Mouse (Mus musculus) leukemia stem cell, adult 10-12 weeks (primary cell): ENCODE results near the gene Ier2. TPM values are rescaled to one million over a fixed set of nuclear protein-coding genes. Genes with fewer than 3 reads are reported as not detected.

Experiments
- polyA plus RNA-seq: library from polyadenylated mRNA; stranded (reverse); fragments of >175 nt; gene quantifications from 2 replicates; pipeline ENCODE4 v1.2.3, GENCODE M21; 2012; ENCODE audit warnings: low replicate concordance

Gene Ier2
- 84.4 and 161 TPM in 2 replicates for polyA plus RNA-seq

GRCm38 (mm10) chr8:84662581-84663065 lies at the start of gene Ier2:
Ier2 (minus strand) TSS chr8:84662852.

DNA sequence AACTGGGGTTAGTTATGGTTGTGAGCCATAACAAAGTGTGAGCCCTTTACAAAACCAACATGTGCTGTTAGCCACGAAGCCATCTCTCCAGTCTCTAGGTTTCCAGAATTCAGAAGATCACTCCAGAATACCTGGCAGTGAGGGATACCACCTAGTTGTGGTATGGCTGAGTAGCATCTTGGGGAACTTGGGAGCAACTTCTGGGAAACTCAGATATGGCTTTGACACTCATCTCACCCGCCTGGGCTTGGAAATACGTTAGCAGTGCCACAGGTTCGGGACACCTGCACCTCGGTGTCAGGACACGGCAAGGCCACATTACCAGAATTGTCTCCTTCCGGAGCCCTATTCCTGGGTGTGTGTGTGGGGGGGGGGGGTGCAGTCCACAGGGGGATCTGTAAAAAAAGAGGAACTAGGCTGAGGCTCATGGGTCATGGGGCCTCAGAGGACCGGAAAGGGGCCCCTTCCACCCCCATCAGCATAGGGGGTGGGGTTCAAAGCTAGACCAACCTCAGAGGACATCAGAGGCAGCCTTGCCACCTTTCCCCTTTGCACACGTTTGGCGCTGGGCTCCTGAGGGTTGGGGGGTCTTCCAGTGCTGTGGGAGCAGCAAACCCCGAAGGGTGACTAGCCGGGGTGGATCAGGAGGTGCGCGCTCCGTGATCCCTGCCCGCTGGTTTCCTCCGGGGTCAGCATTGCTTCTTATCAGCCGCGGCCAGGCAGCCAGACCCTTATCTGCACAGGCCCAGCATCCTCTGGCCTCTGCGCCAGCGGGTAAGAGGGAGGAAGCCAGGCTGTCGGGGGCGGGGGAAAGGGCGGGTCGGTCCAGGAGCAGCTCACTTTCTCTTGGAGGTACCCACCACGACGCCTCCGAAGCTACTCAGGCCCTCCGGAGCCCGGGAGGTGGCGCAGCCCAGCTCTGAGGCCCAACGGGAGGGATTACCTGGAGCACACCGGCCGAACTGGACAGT lies 38.6 kb upstream of the Ier2 start, which contains the start of gene Lyl1:
Gene Lyl1 (plus strand): TSS at position 517 of the 971 bp plus-strand sequence.

GRCm38 (mm10) chr8:84687705-84688100 lies 25.1 kb upstream of the Ier2 start, which contains the start of gene Nacc1:
Nacc1 (minus strand) TSS chr8:84687862.

GRCm38 (mm10) chr8:84686191-84687002 lies 23.7 kb upstream of the Ier2 start, which contains the start of gene Trmt1:
Trmt1 (plus strand) TSS chr8:84686307.

Other genes starting within 250 kb of the Ier2 start
- 263 and 316 TPM in 2 replicates for gene Trmt1, start 23.5 kb upstream of the Ier2 start, polyA plus RNA-seq
- 145 and 272 TPM in 2 replicates for gene Nacc1, start 25.0 kb upstream of the Ier2 start, polyA plus RNA-seq
- gene Lyl1, start 38.6 kb upstream of the Ier2 start, polyA plus RNA-seq, result 190 and 269 TPM in 2 replicates
- gene G430095P16Rik, start 60.2 kb upstream of the Ier2 start, polyA plus RNA-seq, result 27.2 and 30.1 TPM in 2 replicates
- 88.8 and 111 TPM in 2 replicates for gene Nfix, start 137.5 kb upstream of the Ier2 start, polyA plus RNA-seq
- gene Dand5, start 160.0 kb upstream of the Ier2 start, polyA plus RNA-seq, result 1.6 and 2.0 TPM in 2 replicates
- gene Gadd45gip1, start 168.7 kb upstream of the Ier2 start, polyA plus RNA-seq, result 50.6 and 92.7 TPM in 2 replicates
- gene Rad23a, start 177.8 kb upstream of the Ier2 start, polyA plus RNA-seq, result 1,135 and 1,429 TPM in 2 replicates
- gene Calr, start 184.1 kb upstream of the Ier2 start, polyA plus RNA-seq, result 243 and 806 TPM in 2 replicates
- 41.5 and 103 TPM in 2 replicates for gene Farsa, start 194.1 kb upstream of the Ier2 start, polyA plus RNA-seq
- 58.0 and 82.4 TPM in 2 replicates for gene Syce2, start 209.3 kb upstream of the Ier2 start, polyA plus RNA-seq
- 47.9 and 84.2 TPM in 2 replicates for gene Gcdh, start 231.1 kb upstream of the Ier2 start, polyA plus RNA-seq
- gene Klf1, start 239.1 kb upstream of the Ier2 start, polyA plus RNA-seq, result 1,095 and 1,669 TPM in 2 replicates
- gene Dnase2a, start 245.7 kb upstream of the Ier2 start, polyA plus RNA-seq, result 14.5 and 50.4 TPM in 2 replicates